Mouse (Mus musculus) erythroblast, adult 5-6 weeks (primary cell): Measurements from ENCODE around the gene Clic3. TPM values are rescaled to one million over a fixed set of nuclear protein-coding genes. Genes with fewer than 3 reads are reported as not detected.
"Not testable (repeated sequence)": the region's sequence is repeated elsewhere in the genome, so short reads cannot be mapped to it uniquely, and the experiment has no call there.

Experiments
- ATAC-seq: replicated peaks from 2 replicates; pipeline ENCODE4 v1.8.0; 2016; ENCODE audit warnings: moderate number of reproducible peaks, mild to moderate bottlenecking, moderate TSS enrichment, inconsistent platforms; ENCODE audit not compliant: poor library complexity, low FRiP score, severe bottlenecking
- total RNA-seq, 2 experiments: library from RNA; stranded (forward) in 1 of 2; stranded (reverse) in 1 of 2; fragments of 150-400 nt in 1 of 2; fragments of 200-764, 138-1000 nt in 1 of 2; gene quantifications; 2 replicates each; pipeline versions ENCODE4 v1.2.3 to v1.2.4; 2015 to 2017; ENCODE audit warnings: low replicate concordance in 2 of 2

The Clic3 gene
- not detected in 2 replicates for total RNA-seq (2015; ENCODE audit: low replicate concordance)
- total RNA-seq (2017; ENCODE audit: low replicate concordance), result not detected in 2 replicates

DNA sequence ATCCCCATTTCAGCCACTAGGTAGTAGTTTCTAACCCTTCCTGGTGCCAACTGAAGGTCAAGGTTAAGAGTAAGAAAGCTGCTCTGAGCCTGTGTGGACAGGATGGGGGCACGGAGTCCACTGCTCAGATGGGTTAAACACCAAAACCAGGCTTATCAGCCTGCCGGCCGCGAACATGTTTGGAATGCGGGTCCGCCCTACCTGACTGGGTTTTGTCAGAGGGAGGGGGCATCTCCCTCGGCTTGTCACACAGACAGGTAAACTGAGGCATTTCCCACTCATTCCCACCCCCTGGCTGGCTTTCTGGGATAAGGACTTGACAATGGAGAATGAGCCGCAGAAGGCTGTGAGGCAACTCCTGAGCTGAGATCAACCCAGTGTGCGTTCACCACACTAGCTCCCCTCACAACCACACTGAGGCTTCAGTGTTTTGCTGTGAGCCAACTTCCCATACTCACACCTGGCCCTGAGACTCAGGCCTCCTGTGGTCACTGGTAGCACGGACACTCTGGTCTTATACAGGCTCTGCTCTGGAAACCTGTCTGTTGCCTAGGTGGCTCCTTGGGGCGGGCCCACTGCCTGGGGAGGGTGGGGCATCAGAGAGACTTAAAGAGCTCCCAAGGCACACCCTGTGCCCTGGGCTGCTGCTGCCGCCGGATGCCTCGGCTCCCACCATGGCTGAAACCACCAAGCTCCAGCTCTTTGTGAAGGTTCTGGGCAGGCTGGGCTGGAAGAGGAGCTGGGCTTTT is at the start of gene Clic3:
Gene Clic3, plus strand, starts transcription at position 634 of the 749 bp plus-strand sequence.
- ATAC-seq, result no peak

DNA sequence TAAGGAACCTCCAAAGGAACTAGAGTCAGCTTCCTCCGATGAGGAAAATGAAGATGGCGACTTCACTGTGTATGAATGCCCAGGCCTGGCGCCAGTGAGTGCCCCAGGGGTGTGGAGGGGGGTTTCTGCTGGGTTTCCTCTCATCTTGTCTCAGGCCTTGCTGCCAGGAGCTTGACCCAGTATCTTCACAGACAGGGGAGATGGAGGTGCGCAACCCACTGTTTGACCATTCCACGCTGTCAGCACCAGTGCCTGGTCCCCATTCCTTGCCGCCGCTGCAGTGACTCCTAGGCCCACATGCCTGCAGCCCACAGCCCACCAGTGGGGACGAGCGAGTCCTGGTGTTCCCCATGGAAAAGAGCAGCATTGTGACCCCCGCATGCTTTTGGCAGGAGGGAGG is 47.7 kb upstream of the Clic3 start:
- no peak for ATAC-seq

DNA sequence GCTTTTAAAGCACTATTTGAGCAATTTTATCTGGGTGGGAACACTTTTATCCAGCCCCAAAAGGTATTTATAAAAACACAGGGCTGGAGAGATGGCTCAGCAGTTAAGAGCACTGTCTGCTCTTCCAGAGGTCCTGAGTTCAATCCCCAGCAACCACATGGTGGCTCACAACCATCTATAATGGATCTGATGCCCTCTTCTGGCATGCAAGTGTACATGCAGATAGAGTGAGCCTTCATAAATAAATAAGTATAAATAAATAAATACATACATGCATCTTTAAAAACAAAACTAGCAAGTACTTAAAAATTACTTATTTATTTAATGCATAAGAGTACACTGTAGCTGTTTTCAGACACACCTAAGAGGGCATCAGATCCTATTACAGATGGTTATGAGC is 43.2 kb upstream of the Clic3 start:
- not testable (repeated sequence) for ATAC-seq

DNA sequence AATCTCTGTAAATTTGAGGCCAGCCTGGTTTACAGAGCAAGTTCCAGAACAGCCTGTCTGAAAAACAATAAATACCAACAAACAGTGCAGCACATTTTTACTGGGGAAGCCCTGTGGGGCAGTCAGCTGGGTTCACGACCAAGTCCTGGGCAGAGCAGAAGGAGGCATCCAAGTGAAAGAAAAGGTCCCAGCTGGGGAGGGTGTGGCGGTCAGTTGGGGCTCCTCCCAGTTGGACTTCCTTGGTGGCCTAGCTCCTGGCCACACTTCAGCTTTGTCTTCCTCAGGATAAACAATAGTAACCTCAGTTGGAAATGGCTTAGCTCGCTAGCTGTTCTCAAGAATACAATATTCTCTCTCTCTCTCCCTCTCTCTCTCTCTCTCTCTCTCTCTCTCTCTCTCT is 39.2 kb upstream of the Clic3 start:
- no peak for ATAC-seq

DNA sequence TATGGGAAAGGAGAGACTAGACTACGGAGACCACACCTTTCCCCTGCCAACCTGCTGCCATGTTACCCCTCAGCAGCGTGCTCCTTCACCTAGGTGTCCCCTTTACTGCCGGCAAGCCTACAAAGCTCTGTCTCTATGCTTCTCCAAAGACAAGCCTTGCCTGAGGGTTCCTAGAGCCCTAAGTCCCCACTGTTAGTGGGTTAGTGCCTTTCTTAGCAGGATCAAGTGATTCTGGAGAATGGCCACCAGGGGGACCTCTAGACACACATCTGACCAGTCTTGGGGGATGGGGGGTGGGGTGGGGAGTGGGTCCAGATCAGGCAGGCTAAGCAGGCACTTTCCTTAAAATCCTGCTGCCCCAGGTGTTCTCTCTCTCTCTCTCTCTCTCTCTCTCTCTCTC is 34.7 kb upstream of the Clic3 start:
- no peak for ATAC-seq

DNA sequence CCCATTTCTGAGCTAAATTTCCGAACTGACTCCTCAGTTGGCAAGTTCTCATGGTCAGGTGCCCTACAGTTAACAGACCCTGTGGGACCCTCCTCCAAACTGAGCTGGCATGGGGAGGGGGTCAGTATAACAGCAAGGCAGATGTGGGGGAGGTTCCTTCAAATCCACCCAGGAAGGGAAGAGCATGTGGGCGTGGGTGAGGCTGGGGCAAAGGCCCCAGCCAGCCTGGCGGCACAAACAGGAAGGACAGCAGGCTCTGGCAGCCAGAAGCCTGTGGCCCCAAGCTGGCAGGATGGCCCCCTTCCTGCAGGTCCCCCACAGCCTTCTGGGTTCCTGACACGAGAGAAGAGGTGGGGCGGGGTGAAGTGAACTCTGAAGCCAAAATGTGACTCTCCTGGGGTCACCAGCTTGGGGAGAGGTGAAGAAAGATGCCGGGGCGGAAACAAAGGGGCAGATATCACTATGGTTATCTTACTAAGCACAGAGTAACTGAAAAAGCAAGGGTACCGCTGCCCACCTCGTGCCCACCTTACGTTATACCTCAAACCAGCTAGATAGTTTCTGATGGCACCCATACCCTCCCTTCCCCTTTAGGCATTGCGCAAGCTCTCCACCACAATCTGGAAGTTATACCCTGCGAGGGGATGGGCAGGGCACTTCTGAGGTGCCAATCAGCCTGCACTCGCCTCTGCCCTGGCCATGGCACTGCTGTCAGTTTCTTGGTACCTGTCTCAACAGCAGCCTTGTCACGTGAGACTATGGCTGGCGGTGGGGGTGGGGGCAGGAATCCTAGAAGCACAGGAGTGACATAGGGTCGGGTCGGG is 33.8 kb upstream of the Clic3 start, which contains the start of gene Fut7:
Gene Fut7, plus strand, starts transcription at position 681 of the 824 bp plus-strand sequence.
- no peak for ATAC-seq

DNA sequence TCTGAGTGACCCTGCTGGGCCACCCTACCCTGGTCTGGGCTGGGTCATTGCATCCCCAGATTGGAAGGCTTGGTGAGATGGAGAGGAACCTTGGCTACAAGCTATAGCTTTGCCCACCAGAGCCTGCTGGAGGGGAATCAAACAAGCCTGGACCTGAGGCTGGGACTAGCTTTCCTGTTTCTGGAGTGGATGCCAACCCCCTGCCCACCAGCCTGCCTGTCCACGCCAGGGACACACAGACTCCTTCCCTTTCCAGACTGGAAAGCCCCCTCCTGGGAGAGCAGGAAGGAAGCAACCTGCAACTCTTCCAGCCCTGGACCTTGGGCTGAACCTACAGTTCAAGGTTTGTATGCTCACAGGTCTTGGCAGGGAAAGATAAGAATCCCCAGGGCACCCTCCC is 33.0 kb upstream of the Clic3 start:
- ATAC-seq, result no peak

DNA sequence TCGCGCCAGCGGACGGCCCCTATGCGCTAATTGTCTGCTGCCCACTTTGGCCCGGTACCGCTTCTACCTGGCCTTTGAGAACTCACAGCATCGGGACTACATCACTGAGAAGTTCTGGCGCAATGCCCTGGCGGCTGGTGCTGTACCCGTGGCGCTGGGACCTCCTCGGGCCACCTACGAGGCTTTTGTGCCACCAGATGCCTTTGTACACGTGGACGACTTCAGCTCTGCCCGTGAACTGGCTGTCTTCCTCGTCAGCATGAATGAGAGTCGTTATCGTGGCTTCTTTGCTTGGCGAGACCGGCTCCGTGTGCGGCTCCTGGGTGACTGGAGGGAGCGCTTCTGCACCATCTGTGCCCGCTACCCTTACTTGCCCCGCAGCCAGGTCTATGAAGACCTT is 31.2 kb upstream of the Clic3 start:
- ATAC-seq, result no peak

DNA sequence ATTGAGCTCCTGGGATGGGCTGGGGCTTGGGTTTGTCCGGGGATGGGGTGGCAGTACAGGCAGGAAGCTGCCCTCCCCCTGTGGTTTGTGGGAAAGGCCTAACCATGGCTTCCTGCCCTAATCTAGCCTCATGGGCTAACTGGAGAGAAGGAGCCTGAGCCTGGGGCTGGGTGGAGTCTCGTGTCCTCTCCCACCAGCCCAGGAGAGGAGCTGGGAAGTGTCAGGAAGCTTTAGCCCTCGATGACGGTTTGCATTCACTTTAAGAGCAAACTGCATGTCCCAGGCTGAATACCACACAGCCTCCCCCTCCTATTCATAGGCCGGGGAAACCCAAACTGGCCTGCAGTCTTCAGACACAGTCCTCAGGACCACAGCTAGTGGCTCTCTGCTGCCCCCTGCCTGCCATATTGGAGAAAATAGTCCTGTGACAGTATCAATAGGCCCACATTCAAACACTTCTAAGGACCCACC is 29.9 kb upstream of the Clic3 start:
- peak; percentile 50 for ATAC-seq

DNA sequence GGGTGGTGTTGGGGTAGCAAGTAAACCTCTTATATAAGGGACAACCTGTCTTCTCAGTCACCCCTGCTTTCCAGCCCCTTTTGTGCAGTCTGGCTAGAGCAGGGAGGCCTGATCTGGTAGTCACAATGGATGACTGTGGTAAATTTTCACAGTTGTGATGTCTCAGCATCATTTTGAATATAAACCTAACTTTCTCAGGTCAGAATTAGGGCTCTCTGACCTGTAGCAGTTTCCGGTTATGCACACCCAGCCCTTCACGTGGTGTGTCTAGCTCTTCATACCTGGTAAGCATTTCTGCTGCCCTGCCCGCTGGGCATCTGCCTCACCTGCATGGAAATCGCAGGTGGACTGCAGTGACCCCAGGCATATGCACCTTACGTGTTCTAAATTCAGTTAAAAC is 29.4 kb upstream of the Clic3 start:
- no peak for ATAC-seq

DNA sequence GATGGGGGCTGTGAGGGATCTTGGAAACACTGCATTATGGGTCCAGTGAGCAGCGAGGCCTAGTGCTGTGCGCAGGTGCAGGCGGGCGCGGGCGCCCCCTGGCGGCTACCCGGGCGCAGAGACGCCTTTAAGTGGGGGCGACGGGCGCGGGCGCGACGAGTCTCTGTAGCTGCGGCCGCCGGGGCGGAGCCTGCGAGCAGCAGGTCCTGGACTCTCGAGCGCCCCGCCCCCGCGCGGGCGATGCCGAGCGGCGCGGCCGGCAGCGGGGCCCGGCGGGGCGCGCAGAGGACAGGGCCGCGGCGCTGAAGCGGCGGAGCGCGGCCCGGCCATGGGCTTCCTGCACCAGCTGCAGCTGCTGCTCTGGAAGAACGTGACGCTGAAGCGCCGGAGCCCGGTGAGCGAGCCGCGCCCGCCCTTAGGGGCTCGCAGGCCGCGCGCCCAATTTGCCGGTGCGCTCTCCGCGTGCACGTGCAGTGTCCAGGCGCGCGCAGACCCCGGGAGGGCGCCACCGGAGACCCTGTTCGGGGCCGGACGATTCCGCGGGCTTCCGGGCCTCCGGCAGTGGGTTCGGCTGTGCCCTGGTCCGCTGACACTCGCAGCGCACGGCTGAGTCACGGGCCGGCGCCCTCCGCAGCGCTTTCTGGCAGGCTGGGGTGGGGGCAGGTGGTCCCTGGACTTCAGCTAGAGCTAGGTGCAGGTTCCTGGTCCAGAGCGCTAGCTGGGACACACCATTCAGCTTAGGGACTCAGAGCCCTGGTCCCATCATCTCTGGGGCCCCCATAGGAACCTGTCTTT is 28.0 kb upstream of the Clic3 start, which contains the start of gene Abca2:
Gene Abca2, plus strand, starts transcription at position 262 of the 795 bp plus-strand sequence.
- peak; percentile 73 for ATAC-seq

DNA sequence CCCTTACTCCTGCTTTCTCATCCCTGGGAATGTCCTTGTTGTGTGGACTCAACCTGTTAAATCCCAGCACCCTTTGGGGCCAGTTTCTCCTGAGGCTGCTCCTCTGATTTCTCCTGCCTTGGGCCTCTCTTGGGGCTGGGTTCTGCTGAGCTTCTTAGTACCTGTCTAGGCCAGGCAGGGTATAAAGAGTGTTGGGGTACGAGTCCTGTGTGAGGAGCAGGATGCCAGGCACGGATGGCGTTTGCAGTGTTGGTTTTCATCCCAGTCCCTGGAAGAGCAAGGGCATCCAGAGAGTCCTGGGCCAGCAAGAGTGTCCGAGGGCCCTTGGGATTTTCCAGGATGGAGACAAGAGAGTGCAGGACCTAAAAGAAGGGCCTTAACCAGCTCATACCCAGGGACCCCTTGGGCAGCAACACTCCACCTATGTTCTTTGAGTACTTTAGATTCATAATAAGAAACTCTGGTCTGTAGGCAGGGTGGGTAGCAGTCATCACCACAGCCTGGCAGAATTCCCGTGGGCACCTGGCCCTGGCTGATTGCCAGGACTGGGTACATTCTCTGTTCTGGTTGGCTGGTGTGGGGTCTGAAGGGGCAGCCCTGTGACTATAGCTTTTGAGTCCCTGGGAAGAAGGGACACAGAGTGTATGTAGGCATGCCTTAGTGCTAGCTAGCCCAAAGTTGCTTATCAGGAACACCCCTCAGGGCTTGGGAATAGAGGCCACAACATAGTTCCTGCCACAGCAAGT is 27.0 kb upstream of the Clic3 start:
- ATAC-seq, result no peak

DNA sequence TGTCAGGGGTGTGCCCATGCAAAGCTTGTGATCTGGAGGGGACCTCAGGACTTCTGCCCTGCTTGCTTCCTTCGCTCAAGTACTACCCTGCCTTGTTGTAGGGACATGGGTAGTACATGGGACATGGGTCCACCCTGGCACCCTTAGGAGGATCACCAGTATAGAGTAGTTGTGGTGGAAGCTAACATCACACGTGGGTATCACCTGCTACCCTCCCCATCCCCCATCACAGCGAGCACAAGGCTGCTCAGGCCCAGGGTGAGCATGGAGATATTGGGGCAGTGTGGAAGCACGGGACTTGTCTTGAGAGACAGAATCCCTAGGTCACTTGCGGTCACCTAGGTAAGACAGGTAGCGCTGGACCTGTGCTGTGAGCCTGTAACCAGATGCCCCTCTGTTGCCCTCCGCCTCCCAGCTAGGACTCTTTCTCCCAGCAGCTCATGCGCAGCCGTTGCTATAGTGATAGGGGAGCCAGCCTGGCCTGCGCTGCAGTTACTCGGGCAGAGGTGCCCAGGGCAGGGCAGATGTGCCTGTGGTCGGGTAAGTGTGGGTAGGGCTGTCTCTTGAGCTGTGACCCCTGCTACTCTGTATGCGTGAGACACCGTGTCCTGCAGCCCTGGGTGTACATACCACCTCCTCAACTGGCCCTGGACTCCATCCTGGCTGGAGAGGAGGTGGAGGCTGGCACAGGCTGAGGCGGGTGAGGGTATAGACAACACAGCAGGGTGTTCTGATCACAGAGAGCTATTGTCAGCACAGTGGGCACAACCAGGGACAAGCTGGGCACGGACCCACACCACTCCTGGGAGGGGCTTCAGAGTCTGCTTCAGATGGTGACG is 26.0 kb upstream of the Clic3 start:
- no peak for ATAC-seq

DNA sequence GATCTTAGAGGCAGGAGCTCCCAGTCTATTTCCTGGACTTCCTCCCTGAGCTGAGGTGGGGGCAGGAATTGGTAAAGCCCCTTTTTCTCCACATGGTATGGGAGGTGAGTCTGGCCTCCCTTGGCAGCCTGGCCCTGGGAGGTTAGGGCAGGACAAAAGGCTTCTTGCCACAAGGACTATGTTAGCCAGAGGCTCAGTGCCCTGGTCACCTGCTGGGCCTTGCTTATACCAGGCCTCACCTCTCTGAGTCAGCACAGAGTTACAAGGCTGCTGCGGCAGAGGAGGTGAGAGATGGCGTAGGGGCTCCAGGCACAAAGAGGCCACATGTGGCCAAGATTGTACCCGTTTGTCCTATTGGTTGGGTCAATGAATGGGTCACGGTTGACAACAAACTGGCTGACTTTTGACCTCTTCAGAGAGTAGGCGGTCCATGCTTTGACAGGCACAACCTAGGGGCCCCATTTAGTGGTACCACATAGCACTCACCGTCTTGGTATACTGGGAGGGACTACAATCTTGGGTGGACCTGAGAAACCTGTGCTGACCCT is 25.3 kb upstream of the Clic3 start:
- ATAC-seq, result no peak

DNA sequence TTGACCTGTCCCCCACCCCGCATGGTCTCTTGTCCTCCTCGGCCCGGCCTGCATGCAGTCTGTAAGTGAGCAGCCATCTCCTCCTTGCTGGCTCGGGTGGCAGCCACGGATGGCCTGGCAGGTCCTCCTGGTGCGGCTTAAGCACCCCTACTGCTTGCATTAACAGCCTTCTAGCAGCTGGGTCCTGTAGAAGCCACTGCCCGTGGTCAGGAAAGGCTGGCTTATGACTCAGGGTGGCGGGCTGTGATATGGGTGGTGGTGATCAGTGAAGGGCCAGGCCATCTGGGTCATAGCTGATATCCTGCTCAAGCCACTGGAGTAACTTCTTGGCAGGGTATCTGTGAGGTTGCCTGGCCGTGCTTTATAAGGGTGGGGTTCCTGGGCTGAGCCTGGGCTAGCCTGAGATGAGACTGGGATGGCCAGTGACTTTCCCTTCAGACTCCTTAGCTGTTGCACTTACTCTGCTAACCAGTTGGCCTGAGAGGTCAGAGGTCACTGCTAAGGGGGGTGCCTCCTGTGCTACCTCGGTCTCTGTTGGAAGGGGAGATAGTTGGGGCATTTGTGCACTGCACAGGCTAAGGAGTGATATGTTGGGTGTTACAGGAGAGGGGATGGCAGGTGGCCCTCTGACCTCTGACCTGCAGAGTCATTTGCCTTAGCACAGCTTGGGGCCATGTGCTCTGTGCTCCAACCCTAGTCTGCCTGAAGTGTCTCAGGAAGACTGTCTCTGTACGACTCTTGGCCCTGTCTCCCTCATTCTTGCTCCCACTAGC is 24.1 kb upstream of the Clic3 start:
- no peak for ATAC-seq

DNA sequence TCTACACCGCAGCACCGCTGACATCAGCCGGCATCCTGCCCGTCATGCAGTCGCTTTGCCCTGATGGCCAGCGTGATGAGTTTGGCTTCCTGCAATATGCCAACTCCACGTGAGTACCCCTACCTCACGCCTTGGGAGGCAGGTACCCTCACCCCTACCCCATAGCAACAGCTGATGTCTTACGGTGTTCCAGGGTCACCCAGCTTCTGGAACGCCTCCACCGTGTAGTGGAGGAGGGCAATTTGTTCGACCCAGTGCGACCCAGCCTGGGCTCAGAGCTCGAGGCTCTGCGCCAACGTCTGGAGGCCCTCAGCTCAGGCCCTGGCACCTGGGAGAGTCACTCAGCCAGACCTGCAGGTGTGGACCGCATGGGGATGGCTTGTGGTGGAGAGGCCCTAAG is 23.5 kb upstream of the Clic3 start:
- no peak for ATAC-seq

DNA sequence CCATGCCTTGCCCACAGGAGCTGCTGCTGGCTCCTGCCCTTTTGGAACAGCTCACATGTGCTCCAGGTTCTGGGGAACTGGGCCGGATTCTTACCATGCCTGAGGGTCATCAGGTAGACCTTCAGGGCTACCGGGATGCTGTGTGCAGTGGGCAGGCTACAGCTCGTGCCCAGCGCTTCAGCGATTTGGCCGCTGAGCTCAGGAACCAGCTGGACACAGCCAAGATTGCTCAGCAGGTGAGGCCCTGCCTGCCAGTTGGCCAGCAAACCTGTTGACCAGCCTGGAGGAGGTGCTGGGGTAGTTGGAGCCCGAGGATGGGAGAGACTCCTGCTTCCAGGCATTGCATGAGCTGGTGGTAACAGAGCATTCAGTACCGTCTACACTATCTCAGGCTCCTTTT is 22.3 kb upstream of the Clic3 start:
- no peak for ATAC-seq
